Mouse (Mus musculus): ENCODE data around the gene Csnk1e. TPM values are rescaled to one million over a fixed set of nuclear protein-coding genes. Genes with fewer than 3 reads are reported as not detected.
A peak's percentile ranks its signal among the peaks of the same experiment; 100 is the strongest.

Gene Csnk1e
- polyA plus RNA-seq, 1 experiment from 2014 or later = 71.5 TPM

DNA sequence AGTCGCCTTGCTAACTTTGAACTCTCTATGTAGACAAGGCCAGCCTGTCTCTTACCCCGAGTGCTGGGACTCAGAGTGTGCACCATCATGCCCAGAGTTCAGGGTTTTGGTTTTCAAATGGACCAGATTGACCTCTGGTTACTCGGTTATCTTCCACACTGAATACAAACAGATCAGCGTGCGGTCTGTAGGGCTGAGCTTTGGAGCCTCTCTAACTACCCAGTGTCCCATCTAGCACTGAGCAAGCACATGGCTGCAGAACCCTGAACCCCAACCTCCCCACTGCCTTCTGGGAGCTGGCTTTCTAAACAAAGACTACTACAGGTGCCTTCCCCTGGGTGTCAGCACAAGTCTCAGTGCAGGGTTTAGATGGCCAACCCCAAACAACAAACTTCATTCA, 62.8 kb downstream of the Csnk1e start:
- Histone ChIP-seq H3K36me3 (ENCODE audit: insufficient read depth, low read length) (no peaks in the 10 kb centered on the region), H3K27me3 (ENCODE audit: insufficient read depth, low read length) (no peaks in the 10 kb centered on the region), H3K27ac (ENCODE audit: low read length) (0 out of 2 replicates have a peak overlapping the region, but pooled peaks have one; percentile 41), H3K4me3 (ENCODE audit: low read length) (no peak overlapping the region), H3K9me3 (ENCODE audit: low read length) (no peaks in the 10 kb centered on the region), H3K4me2 (replicated peaks; ENCODE audit: low read depth, low read length) (no peak overlapping the region), H3K9ac (replicated peaks; ENCODE audit: low read length) (no peak overlapping the region), H3K4me1 (ENCODE audit: insufficient read depth, low read length) (peaks cover 63% of the 10 kb centered on the region)
- no peak for ATAC-seq (ENCODE audit: low FRiP score, low TSS enrichment)
- WGBS = 86% methylated on average over 5 of the region's 5 CpGs

DNA sequence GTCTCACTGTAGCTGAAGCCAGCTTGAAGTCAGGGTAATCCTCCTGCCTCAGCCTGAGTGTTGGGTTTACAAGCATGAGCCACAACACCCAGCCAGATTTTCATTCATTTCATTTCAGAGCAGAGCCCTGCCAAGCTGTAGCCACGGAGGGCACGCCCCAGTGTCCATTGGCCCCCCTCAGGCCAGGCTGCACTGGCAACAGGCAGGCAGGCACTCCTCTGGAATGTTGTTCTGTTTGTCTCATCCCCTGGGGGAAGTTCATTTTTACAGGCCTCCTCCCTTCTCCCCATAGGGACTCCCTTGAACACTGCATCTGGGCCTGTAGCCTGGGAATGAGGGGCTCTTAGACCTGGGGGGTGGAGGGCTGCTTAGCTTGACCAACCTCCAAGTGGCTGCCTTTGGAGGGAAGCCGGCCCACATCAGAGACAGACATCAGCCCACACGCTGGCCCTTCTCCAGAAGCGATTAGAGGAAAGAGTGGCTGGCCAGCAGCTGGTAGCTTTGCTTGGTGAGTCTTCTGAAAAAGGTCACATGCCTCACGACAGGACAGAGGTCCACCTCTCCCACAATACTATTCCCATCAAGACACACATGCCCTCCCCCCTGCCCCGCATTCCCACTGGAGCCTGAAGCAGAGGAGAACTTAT, 63.8 kb downstream of the Csnk1e start:
- H3K9me3 ChIP-seq (ENCODE audit: low read length) = no peaks in the 10 kb centered on the region
- peak overlapping the region; percentile 41 for H3K27ac ChIP-seq (ENCODE audit: low read length)
- no peak overlapping the region for H3K4me2 ChIP-seq (replicated peaks; ENCODE audit: low read depth, low read length)
- H3K36me3 ChIP-seq (ENCODE audit: insufficient read depth, low read length) = no peaks in the 10 kb centered on the region
- no peak overlapping the region for H3K4me3 ChIP-seq (ENCODE audit: low read length)
- H3K4me1 ChIP-seq (ENCODE audit: insufficient read depth, low read length) = peaks cover 59% of the 10 kb centered on the region
- 18% methylated on average over 6 of the region's 7 CpGs for WGBS
- H3K27me3 ChIP-seq (ENCODE audit: insufficient read depth, low read length) = no peaks in the 10 kb centered on the region
- H3K9ac ChIP-seq (replicated peaks; ENCODE audit: low read length) = no peak overlapping the region
- peak; percentile 68 for ATAC-seq (ENCODE audit: low FRiP score, low TSS enrichment)

DNA sequence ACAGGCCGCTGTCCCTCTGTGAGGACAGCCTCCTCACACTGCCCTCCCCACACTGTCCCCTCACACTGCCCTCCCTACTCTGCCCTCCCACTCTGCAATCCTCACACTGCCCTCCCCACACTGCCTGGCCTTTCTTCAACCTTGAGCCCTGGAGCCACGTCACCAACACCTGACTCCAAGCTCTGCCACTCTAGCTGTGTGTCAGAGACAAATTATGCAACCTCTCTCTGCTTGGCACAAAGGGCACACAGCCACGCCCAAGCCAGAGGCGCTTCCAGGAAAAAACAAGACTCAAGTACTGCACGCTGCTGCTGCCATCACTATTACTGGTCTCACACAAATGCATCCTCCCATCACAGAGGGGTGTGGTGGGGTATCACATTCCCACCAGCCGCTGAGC, 64.9 kb downstream of the Csnk1e start:
- no peak overlapping the region for H3K9ac ChIP-seq (replicated peaks; ENCODE audit: low read length)
- no peak overlapping the region for H3K4me2 ChIP-seq (replicated peaks; ENCODE audit: low read depth, low read length)
- H3K9me3 ChIP-seq (ENCODE audit: low read length) = no peaks in the 10 kb centered on the region
- H3K36me3 ChIP-seq (ENCODE audit: insufficient read depth, low read length) = no peaks in the 10 kb centered on the region
- WGBS = 76% methylated on average over 6 of the region's 6 CpGs
- no peak overlapping the region for H3K4me3 ChIP-seq (ENCODE audit: low read length)
- peaks cover 55% of the 10 kb centered on the region for H3K4me1 ChIP-seq (ENCODE audit: insufficient read depth, low read length)
- H3K27me3 ChIP-seq (ENCODE audit: insufficient read depth, low read length) = no peaks in the 10 kb centered on the region
- H3K27ac ChIP-seq (ENCODE audit: low read length) = no peak overlapping the region
- no peak for ATAC-seq (ENCODE audit: low FRiP score, low TSS enrichment)

DNA sequence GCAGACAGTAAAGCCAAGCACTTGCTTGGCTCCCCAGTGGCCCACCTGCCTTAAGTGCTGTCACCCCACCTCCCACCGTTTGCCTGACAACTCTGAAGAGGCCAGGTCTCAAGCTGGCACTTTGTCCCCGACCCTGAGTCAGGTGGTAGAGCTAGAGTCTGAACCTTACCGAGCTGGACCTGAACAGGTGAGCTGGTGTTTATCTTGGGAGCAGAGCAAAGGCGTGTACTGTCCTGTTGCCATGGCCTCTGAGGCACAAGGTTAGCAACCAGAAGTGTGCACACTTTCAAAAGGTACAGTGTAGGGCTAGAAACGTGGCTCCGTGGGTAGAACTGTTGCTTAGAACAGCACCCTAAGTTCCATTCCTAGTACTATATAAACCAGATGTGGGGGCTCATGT, 67.2 kb downstream of the Csnk1e start:
- 78% methylated on average over 6 of the region's 6 CpGs for WGBS
- Histone ChIP-seq H3K4me1 (ENCODE audit: insufficient read depth, low read length) (peaks cover 35% of the 10 kb centered on the region), H3K4me3 (ENCODE audit: low read length) (no peak overlapping the region), H3K9me3 (ENCODE audit: low read length) (no peaks in the 10 kb centered on the region), H3K27me3 (ENCODE audit: insufficient read depth, low read length) (no peaks in the 10 kb centered on the region), H3K4me2 (replicated peaks; ENCODE audit: low read depth, low read length) (no peak overlapping the region), H3K9ac (replicated peaks; ENCODE audit: low read length) (no peak overlapping the region), H3K36me3 (ENCODE audit: insufficient read depth, low read length) (no peaks in the 10 kb centered on the region), H3K27ac (ENCODE audit: low read length) (no peak overlapping the region)
- no peak for ATAC-seq (ENCODE audit: low FRiP score, low TSS enrichment)

DNA sequence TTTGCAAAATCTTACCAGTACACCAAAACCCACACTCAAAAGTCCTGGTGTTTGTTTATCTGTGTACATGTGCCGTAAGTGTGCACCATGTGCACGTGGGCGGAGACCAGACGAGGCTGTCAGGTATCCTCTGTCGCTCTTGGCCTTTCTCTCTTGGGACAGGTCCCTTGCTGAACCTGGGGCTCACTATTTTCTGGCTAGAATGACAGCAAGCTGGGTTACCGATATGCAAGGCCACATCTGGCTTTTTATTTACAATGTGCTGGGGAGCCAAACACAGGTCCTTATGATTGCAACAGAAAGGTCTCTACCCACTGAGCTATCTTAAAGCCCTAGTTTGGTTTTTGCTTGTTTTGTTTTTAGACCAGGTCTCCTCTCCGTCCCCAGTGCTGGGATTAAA, 67.8 kb downstream of the Csnk1e start:
- Histone ChIP-seq H3K4me2 (replicated peaks; ENCODE audit: low read depth, low read length) (no peak overlapping the region), H3K27me3 (ENCODE audit: insufficient read depth, low read length) (no peaks in the 10 kb centered on the region), H3K4me3 (ENCODE audit: low read length) (no peak overlapping the region), H3K36me3 (ENCODE audit: insufficient read depth, low read length) (no peaks in the 10 kb centered on the region), H3K9me3 (ENCODE audit: low read length) (no peaks in the 10 kb centered on the region), H3K4me1 (ENCODE audit: insufficient read depth, low read length) (peaks cover 29% of the 10 kb centered on the region), H3K9ac (replicated peaks; ENCODE audit: low read length) (no peak overlapping the region), H3K27ac (ENCODE audit: low read length) (no peak overlapping the region)
- no peak for ATAC-seq (ENCODE audit: low FRiP score, low TSS enrichment)
- 80% methylated on average over 7 of the region's 7 CpGs for WGBS

DNA sequence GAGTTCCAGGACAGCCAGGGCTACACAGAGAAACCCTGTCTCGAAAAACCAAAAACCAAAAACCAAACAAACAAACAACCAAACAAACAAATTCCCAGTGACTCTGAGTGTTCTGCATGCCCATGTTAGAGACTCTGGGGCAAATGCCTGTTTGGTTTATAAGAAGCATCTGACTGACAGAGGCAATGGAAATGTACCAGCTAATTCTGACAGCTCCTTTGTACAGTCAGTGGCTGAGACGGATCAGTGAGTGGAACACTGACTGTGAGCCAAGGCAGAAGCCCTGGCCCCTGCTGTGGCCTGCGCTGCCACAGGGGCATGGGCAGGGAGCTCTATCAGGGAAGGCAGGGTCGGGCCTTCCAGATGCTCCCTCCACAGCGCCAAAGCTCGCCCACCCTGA, 68.3 kb downstream of the Csnk1e start:
- Histone ChIP-seq H3K36me3 (ENCODE audit: insufficient read depth, low read length) (no peaks in the 10 kb centered on the region), H3K9ac (replicated peaks; ENCODE audit: low read length) (no peak overlapping the region), H3K4me1 (ENCODE audit: insufficient read depth, low read length) (peaks cover 24% of the 10 kb centered on the region), H3K9me3 (ENCODE audit: low read length) (no peaks in the 10 kb centered on the region), H3K4me2 (replicated peaks; ENCODE audit: low read depth, low read length) (no peak overlapping the region), H3K4me3 (ENCODE audit: low read length) (no peak overlapping the region), H3K27me3 (ENCODE audit: insufficient read depth, low read length) (no peaks in the 10 kb centered on the region), H3K27ac (ENCODE audit: low read length) (no peak overlapping the region)
- 68% methylated on average over 6 of the region's 6 CpGs for WGBS
- ATAC-seq (ENCODE audit: low FRiP score, low TSS enrichment) = no peak

DNA sequence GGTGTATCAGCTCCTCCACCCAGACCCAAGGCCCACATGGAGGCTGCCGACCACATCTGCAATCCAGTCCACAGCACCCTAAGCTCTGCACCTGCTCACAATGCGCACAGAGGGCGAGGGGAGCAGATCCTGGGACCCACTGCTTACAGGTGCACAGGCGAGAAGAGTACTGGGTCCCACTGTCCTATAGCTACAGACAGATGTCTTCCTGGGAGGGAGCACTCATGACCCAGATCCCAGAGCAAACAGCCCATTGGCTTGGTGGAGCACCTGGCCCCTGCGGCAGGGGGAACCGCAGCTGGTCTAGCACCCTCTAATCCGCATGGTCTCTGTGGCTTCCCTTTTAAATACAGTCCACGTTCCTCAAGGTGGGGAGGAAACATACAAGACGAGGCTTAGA, 73.7 kb downstream of the Csnk1e start:
- no peak overlapping the region for H3K4me2 ChIP-seq (replicated peaks; ENCODE audit: low read depth, low read length)
- H3K9me3 ChIP-seq (ENCODE audit: low read length) = no peaks in the 10 kb centered on the region
- H3K9ac ChIP-seq (replicated peaks; ENCODE audit: low read length) = no peak overlapping the region
- H3K36me3 ChIP-seq (ENCODE audit: insufficient read depth, low read length) = peaks cover 15% of the 10 kb centered on the region
- peaks cover 12% of the 10 kb centered on the region; the same call in 1 of the 2 replicates for H3K4me1 ChIP-seq (ENCODE audit: insufficient read depth, low read length)
- whole genome bisulfite sequencing = 84% methylated on average over 9 of the region's 9 CpGs
- no peaks in the 10 kb centered on the region for H3K27me3 ChIP-seq (ENCODE audit: insufficient read depth, low read length)
- H3K27ac ChIP-seq (ENCODE audit: low read length) = no peak overlapping the region
- ATAC-seq (ENCODE audit: low FRiP score, low TSS enrichment) = no peak
- no peak overlapping the region for H3K4me3 ChIP-seq (ENCODE audit: low read length)

DNA sequence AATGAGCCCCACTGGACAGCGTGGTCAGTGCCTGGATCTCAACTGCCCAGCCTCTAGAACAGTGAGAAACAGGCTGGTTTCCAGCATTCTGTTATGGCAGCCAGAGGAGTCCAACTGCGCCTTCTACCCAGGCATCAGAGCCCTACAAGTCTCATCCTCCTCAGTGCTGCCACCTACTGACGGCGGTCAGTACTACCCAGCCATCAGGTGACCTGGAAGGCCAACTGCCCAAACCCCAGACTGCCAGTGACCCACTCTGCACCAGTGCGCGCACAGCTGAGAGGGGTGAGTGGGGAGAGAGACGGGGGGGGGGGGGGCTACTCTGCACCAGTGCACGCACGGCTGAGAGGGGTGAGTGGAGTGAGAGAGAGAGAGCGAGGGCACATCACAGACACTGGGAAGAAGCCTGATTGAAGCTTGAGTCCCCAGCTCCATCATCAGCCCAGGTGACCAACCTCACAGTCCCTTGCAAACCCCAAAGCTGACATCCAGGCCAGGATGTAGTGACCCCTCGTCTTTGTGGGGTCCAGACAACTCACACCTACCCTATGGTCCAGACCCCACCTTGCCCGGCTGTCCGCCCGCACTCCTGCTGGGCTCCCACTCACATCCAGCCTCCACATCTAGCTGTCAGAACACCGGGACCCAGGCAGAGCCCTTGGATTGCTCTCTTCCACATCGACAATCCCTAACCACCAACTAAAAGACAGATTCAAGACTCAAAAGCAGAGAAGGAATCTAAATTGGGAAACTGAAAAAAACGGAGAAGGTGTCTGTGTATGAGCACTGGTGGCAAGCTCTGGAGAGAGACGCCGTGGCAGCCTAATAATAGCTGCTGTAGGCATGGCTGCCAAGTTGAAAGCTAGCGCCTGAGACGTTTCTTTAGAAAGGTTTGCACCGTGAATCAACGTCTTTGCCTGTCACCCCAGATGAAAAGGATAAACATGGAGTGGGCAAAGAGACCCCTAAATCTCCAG, 74.6 kb downstream of the Csnk1e start:
- WGBS = 52% methylated on average over 22 of the region's 23 CpGs
- Histone ChIP-seq H3K9ac (replicated peaks; ENCODE audit: low read length) (no peak overlapping the region), H3K9me3 (ENCODE audit: low read length) (no peaks in the 10 kb centered on the region), H3K36me3 (ENCODE audit: insufficient read depth, low read length) (peaks cover 22% of the 10 kb centered on the region), H3K4me1 (ENCODE audit: insufficient read depth, low read length) (peaks cover 12% of the 10 kb centered on the region; the same call in 1 of the 2 replicates), H3K4me3 (ENCODE audit: low read length) (no peak overlapping the region), H3K27ac (ENCODE audit: low read length) (no peak overlapping the region), H3K27me3 (ENCODE audit: insufficient read depth, low read length) (no peaks in the 10 kb centered on the region), H3K4me2 (replicated peaks; ENCODE audit: low read depth, low read length) (no peak overlapping the region)
- peak; percentile 65 for ATAC-seq (ENCODE audit: low FRiP score, low TSS enrichment)

DNA sequence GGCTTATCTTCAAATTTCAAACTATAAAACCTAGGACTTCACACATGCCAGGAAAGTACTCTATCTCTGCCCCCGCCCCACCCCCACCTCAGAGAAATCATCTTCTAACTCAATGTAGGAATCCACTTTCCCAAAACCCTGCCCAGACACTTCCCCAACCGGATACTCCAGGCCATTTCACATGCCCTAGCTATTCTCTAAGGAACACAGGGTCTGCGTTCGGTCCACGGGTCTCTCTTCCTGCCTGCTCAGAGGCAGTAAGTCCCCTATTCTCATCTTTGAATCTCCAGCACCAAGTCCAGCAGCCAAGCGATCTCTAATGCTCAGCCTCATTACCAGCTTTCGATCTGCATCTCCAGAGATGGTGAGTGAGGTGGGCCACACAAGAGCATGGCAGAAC, 75.7 kb downstream of the Csnk1e start:
- H3K9ac ChIP-seq (replicated peaks; ENCODE audit: low read length) = no peak overlapping the region
- no peak overlapping the region for H3K27ac ChIP-seq (ENCODE audit: low read length)
- 83% methylated on average over 7 of the region's 7 CpGs for WGBS
- peaks cover 26% of the 10 kb centered on the region for H3K36me3 ChIP-seq (ENCODE audit: insufficient read depth, low read length)
- peaks cover 12% of the 10 kb centered on the region; the same call in 1 of the 2 replicates for H3K4me1 ChIP-seq (ENCODE audit: insufficient read depth, low read length)
- H3K9me3 ChIP-seq (ENCODE audit: low read length) = no peaks in the 10 kb centered on the region
- ATAC-seq (ENCODE audit: low FRiP score, low TSS enrichment) = no peak
- no peaks in the 10 kb centered on the region for H3K27me3 ChIP-seq (ENCODE audit: insufficient read depth, low read length)
- H3K4me2 ChIP-seq (replicated peaks; ENCODE audit: low read depth, low read length) = no peak overlapping the region
- H3K4me3 ChIP-seq (ENCODE audit: low read length) = no peak overlapping the region

DNA sequence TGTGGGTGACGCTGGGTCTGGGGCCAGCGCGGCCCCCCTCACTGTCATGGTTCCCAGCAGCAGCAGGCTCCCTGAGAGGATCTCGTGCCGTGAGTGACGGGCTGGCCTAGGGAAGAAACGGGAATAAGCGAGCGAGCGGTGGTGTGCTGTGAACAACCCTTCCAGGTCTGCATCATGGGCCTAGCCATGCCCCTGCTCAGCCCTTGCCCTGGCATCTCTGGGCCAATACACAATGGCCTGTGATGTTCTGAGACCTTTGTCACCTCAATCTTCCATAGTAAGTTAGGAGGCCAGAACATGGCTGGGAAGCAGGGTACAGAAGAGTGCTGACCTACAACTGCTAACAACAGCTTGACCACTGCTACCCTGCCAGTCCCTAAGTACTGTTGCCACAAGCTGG, 76.8 kb downstream of the Csnk1e start:
- Histone ChIP-seq H3K4me2 (replicated peaks; ENCODE audit: low read depth, low read length) (no peak overlapping the region), H3K9me3 (ENCODE audit: low read length) (no peaks in the 10 kb centered on the region), H3K9ac (replicated peaks; ENCODE audit: low read length) (no peak overlapping the region), H3K27ac (ENCODE audit: low read length) (no peak overlapping the region), H3K4me3 (ENCODE audit: low read length) (no peak overlapping the region), H3K36me3 (ENCODE audit: insufficient read depth, low read length) (peaks cover 28% of the 10 kb centered on the region), H3K27me3 (ENCODE audit: insufficient read depth, low read length) (no peaks in the 10 kb centered on the region), H3K4me1 (ENCODE audit: insufficient read depth, low read length) (peaks cover 12% of the 10 kb centered on the region; the same call in 1 of the 2 replicates)
- no peak for ATAC-seq (ENCODE audit: low FRiP score, low TSS enrichment)
- 93% methylated on average over 10 of the region's 10 CpGs for WGBS
